Mouse (Mus musculus): ENCODE results near the gene Kcnq1.

Kcnq1 gene

GRCm38 (mm10) chr7:143136561-143136960 is 30.4 kb downstream of the Kcnq1 start:
- DNase-seq (ENCODE audit: low read depth), result no peak

- peak; percentile 41 for DNase-seq (ENCODE audit: low read depth)
These were observed 32.6 kb downstream of the Kcnq1 start for GRCm38 (mm10) chr7:143138789-143139188.

- no peak for DNase-seq (ENCODE audit: low read depth)
These were observed 33.8 kb downstream of the Kcnq1 start for GRCm38 (mm10) chr7:143139932-143140331.

GRCm38 (mm10) chr7:143142680-143143079 is 36.5 kb downstream of the Kcnq1 start:
- DNase-seq (ENCODE audit: low read depth), result no peak

GRCm38 (mm10) chr7:143147015-143147414 is 40.9 kb downstream of the Kcnq1 start:
- DNase-seq (ENCODE audit: low read depth), result no peak

- peak; percentile 57 for DNase-seq (ENCODE audit: low read depth)
These were observed 45.0 kb downstream of the Kcnq1 start for GRCm38 (mm10) chr7:143151171-143151570.

GRCm38 (mm10) chr7:143152350-143152749 is 46.2 kb downstream of the Kcnq1 start:
- no peak for DNase-seq (ENCODE audit: low read depth)

- peak; percentile 82 for DNase-seq (ENCODE audit: low read depth)
These were observed 47.8 kb downstream of the Kcnq1 start for GRCm38 (mm10) chr7:143153915-143154373.

GRCm38 (mm10) chr7:143154458-143154871 is 48.3 kb downstream of the Kcnq1 start:
- DNase-seq (ENCODE audit: low read depth), result no peak

- DNase-seq (ENCODE audit: low read depth), result no peak
These were observed 49.1 kb downstream of the Kcnq1 start for GRCm38 (mm10) chr7:143155257-143155656.

GRCm38 (mm10) chr7:143158690-143159425 is 52.7 kb downstream of the Kcnq1 start:
- DNase-seq (ENCODE audit: low read depth), result no peak

GRCm38 (mm10) chr7:143159446-143159845 is 53.3 kb downstream of the Kcnq1 start:
- DNase-seq (ENCODE audit: low read depth), result no peak

- DNase-seq (ENCODE audit: low read depth), result no peak
These were observed 53.9 kb downstream of the Kcnq1 start for GRCm38 (mm10) chr7:143160057-143160456.

GRCm38 (mm10) chr7:143162051-143162450 is 55.9 kb downstream of the Kcnq1 start:
- DNase-seq (ENCODE audit: low read depth), result no peak

GRCm38 (mm10) chr7:143164074-143164473 is 57.9 kb downstream of the Kcnq1 start:
- no peak for DNase-seq (ENCODE audit: low read depth)

- DNase-seq (ENCODE audit: low read depth), result no peak
These were observed 59.6 kb downstream of the Kcnq1 start for GRCm38 (mm10) chr7:143165687-143166265.

- DNase-seq (ENCODE audit: low read depth), result no peak
These were observed 61.1 kb downstream of the Kcnq1 start for GRCm38 (mm10) chr7:143167275-143167674.

- DNase-seq (ENCODE audit: low read depth), result no peak
These were observed 63.2 kb downstream of the Kcnq1 start for GRCm38 (mm10) chr7:143169371-143169770.

- DNase-seq (ENCODE audit: low read depth), result no peak
These were observed 66.9 kb downstream of the Kcnq1 start for GRCm38 (mm10) chr7:143172914-143173547.

GRCm38 (mm10) chr7:143174633-143175032 is 68.5 kb downstream of the Kcnq1 start:
- no peak for DNase-seq (ENCODE audit: low read depth)

GRCm38 (mm10) chr7:143178831-143179230 is 72.7 kb downstream of the Kcnq1 start:
- no peak for DNase-seq (ENCODE audit: low read depth)

GRCm38 (mm10) chr7:143180761-143181160 is 74.6 kb downstream of the Kcnq1 start:
- DNase-seq (ENCODE audit: low read depth), result no peak

- no peak for DNase-seq (ENCODE audit: low read depth)
These were observed 75.1 kb downstream of the Kcnq1 start for GRCm38 (mm10) chr7:143181311-143181710.
